Mouse (Mus musculus) bone marrow macrophage, adult 2 months (primary cell): ENCODE data around the gene Sertad1. TPM values are rescaled to one million over a fixed set of nuclear protein-coding genes. Genes with fewer than 3 reads are reported as not detected.

Experiments
- H3K27ac ChIP-seq: 2 replicates; pipeline ENCODE4 v1.5.1; 2012; ENCODE audit warnings: low read depth, low read length; ENCODE audit not compliant: insufficient read depth
- H3K4me1 ChIP-seq: 2 replicates; pipeline ENCODE4 v1.6.1; 2012; ENCODE audit warnings: low read length; ENCODE audit not compliant: control insufficient read depth, insufficient read depth
- H3K4me3 ChIP-seq: 2 replicates; pipeline ENCODE4 v1.5.1; 2012; ENCODE audit warnings: mild to moderate bottlenecking, low read length, moderate library complexity; ENCODE audit not compliant: insufficient read depth
- CTCF ChIP-seq: IDR thresholded peaks from 2 replicates; pipeline ENCODE4 v1.5.1; 2012; ENCODE audit warnings: low read depth, mild to moderate bottlenecking, low read length, moderate library complexity
- POLR2A ChIP-seq: IDR thresholded peaks from 2 replicates; pipeline ENCODE4 v1.6.1; 2012; ENCODE audit warnings: mild to moderate bottlenecking, low read depth, low read length, borderline replicate concordance
- polyA plus RNA-seq: library from polyadenylated mRNA; stranded (reverse); fragments of >200 nt; gene quantifications from 2 replicates; pipeline ENCODE4 v1.2.4, GENCODE M21; 2012; ENCODE audit not compliant: missing spikeins, insufficient read depth, insufficient read length

Sertad1 gene
- polyA plus RNA-seq, 1 experiment, result 22.1 TPM

DNA sequence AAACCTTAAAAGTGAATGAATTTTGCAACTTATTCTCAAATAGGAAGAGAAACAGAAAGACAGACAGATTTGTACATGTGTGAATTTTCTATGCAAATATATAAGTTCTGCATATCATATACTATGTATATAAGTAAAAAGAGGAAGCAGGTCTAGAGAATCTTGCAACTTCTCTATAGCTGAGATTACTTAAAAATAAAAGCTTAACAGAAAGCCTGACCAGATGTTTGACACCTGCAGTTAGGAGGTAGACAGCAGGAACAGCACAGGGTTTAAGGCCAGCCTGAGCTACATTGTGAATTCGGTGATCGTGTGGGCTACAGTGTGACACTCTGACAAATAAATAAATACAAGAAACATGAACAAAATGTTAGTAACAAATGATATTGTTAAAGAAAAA lies 35.4 kb upstream of the Sertad1 start:
- no peak for TF ChIP-seq CTCF
- no peak for TF ChIP-seq POLR2A
- peaks cover 41% of the 10 kb centered on the region for H3K4me1 ChIP-seq
- peak overlapping the region; percentile 54 for H3K27ac ChIP-seq
- no peak overlapping the region for H3K4me3 ChIP-seq

DNA sequence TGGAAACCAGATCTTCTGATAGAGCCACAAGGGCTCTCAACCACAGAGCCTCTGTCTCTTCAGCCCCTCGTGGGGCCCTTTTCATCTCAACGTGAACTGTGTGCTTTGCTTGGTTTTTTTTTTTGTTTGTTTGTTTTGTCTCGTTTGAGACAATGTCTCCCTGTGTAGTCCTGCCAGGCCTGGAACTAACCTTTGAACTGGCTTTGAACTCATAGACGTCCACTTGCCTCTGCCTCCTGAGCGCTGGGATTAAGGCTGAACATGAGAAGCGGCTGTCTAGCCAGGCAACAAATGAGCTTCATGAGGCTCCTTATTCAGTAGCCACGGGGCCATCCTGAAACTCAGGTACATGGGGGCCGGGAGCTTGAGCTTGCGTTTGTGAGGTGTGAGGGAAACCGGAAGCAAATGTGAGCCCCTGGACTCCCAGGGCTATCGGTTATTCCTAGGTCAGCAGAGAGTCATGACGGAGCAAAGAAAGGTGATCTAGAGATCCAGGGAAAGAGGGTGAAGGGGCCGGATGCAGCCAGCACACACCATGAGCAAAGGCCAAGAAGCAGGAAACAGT lies 34.4 kb upstream of the Sertad1 start:
- no peak overlapping the region for H3K4me3 ChIP-seq
- H3K27ac ChIP-seq, result no peak overlapping the region
- peaks cover 34% of the 10 kb centered on the region for H3K4me1 ChIP-seq
- TF ChIP-seq CTCF (no peak), POLR2A (no peak)

DNA sequence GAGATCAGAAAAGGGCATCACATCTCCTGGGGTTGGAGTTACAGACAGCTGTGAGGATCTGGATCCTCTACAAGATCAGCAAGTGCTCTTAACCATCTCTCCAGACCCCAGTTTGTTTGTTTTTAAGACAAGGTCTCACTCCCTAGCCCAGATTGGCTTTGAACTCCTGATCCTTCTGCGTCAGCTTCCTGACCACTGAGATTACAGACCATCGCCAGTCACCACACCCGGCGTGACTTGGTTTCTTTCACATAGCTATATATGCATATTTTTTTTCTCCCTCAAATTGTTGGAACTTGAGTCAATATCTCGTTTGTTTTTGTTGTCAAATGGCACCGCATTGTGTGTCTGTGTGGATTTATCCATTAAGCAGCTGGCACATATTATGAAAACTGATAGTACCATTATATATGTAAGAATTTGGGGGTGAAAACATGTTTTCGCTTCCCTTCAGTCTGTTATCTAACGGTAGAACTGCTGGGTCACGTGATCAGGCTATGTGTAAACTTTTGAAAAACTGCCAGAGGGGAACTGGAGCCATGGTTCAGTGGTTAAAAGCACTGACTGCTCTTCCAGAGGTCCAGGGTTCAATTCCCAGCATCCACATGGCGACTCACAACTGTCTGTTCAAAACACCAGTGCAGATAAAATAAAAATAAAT lies 32.1 kb upstream of the Sertad1 start:
- Histone ChIP-seq H3K4me1 (peaks cover 28% of the 10 kb centered on the region), H3K27ac (0 out of 2 replicates have a peak overlapping the region, but pooled peaks have one; percentile 2), H3K4me3 (no peak overlapping the region)
- TF ChIP-seq POLR2A, result no peak
- TF ChIP-seq CTCF, result no peak

DNA sequence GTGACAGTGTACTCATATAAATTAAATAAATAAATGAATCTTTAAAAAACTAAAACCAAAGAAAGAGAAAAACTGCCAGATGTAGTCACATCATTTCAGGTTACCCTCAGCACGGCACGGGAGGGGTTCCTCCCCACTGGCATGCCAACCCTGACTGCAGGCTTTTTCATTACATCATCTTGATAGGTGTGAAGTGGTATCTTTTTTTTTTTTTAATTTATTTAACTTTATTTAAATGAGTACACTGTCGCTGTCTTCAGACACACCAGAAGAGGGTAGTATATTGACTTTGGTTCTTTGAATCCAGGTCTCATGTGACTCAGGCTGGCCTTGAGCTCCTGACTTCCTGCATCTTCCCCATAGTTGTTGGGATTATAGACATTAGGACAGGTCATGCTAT lies 31.4 kb upstream of the Sertad1 start:
- H3K4me1 ChIP-seq, result peaks cover 23% of the 10 kb centered on the region
- no peak overlapping the region for H3K4me3 ChIP-seq
- TF ChIP-seq POLR2A, result no peak
- TF ChIP-seq CTCF, result no peak
- no peak overlapping the region for H3K27ac ChIP-seq

DNA sequence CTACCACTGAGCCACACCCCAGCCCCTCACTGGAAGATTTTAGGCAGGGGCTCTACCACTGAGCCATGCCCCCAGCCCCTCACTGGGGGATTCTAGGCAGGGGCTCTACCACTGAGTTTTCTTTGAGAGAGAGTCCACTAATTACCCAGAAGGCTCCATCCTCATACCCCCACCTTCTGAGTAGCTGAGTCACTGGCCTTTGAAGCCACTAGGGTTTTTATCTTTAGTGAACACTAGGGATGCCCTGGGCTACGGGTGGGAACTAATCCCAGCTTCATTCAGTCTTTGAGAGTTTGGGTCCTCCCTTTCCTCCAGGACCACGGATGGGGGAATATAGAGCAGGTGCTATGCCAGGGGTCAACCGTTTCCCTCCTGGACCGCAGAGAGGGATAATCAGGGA lies 28.1 kb upstream of the Sertad1 start:
- H3K27ac ChIP-seq, result no peak overlapping the region
- no peak for TF ChIP-seq CTCF
- no peak for TF ChIP-seq POLR2A
- H3K4me1 ChIP-seq, result peaks cover 7% of the 10 kb centered on the region
- no peak overlapping the region for H3K4me3 ChIP-seq

DNA sequence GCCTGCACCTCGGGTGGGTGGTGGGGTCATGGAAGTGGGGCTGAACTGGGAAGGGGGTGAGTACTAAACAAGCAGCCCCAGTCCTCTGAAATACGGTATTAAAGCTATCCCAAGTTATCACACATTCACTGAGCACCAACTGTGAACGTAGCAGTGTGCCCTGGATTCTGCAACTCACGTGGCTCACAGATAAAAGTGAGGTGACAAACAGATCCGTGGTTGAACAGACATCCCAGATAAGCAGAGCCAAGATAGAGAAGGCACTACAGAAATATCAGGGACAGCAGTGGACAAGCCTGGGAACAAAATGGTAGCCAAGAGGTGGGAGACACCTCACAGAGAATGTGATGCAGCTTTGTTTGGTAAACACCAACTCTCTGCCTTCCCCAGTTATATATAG lies 27.1 kb upstream of the Sertad1 start:
- H3K27ac ChIP-seq, result no peak overlapping the region
- TF ChIP-seq POLR2A (no peak), CTCF (no peak)
- H3K4me1 ChIP-seq, result peaks cover 7% of the 10 kb centered on the region
- no peak overlapping the region for H3K4me3 ChIP-seq

DNA sequence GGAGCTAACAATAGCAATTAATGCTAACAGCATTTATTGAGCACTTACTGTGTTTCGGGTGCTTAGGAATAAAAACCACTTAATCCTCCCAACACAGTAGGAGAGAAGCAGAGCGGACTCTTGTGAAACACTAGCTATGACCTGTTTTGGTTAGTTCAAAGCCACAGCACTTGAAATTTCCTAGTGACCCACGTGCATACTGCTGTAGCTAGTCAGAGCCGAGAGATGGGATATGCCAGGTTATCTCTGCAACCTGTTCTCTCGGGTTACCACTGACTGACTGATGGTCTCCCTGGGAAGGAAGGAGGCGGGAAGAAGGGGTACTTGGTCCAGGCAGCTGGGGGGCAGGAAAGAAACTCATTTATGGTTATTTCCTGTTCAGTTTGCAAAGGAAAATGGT lies 26.2 kb upstream of the Sertad1 start:
- Histone ChIP-seq H3K27ac (no peak overlapping the region), H3K4me3 (no peak overlapping the region), H3K4me1 (peaks cover 2% of the 10 kb centered on the region)
- TF ChIP-seq CTCF (no peak), POLR2A (no peak)

DNA sequence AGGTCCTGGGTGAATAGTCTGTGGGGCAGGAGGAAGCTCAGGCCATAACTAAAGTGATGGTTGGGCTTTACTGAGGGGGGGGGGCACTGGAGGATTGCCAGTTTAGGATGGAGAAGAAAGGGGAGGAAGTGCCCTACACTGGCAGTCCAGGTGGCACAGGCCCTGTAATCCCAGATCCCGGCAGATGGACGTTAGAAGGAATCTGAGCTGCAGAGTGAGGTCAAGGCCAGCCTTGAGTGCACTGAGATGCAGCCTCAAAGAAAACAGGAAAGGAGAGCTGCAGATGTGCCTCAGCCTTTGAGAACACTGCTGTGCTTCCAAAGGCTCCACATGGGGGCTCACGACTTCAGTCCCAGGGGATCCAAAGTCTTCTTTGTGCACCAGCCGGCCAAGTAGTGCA lies 19.1 kb upstream of the Sertad1 start:
- Histone ChIP-seq H3K4me1 (peaks cover 2% of the 10 kb centered on the region; the same call in 1 of the 2 replicates), H3K4me3 (no peak overlapping the region), H3K27ac (no peak overlapping the region)
- TF ChIP-seq POLR2A, result no peak
- TF ChIP-seq CTCF, result no peak

DNA sequence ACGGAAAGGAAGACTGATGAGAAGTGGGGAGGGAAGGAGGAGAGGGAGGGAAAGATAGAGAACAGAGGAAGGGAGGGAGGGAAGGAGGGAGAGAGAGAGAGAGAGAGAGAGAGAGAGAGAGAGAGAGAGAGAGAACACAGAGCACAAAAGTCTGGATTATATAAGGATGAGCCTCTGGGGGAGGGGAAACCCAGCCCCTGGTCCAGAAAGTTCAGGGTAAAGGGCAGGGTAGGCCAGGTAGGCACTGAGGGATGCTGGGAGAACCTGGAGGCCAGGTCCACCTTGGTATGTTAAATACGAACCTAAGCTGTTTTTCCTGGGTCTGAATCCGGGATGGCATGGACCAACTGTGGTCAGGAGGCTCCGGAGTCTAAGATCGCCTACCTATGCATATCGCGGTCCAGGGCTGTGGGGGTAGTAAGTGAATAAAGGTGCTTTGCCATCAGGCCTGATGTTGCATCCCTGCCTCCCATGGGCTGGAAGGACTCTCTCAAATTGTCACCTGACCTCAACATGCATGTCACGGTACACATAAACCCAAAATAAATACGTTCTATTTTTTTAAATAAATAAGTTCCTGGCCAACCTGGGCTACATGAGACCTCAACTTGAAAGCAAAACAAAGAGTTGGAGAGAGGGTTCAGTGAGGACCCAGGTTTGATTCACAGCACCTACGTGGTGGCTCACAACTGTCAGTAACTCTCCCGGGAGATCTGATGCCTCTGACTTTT lies 15.2 kb upstream of the Sertad1 start:
- TF ChIP-seq POLR2A (no peak), CTCF (no peak)
- H3K4me1 ChIP-seq, result peaks cover 10% of the 10 kb centered on the region
- H3K27ac ChIP-seq, result no peak overlapping the region
- H3K4me3 ChIP-seq, result no peak overlapping the region

DNA sequence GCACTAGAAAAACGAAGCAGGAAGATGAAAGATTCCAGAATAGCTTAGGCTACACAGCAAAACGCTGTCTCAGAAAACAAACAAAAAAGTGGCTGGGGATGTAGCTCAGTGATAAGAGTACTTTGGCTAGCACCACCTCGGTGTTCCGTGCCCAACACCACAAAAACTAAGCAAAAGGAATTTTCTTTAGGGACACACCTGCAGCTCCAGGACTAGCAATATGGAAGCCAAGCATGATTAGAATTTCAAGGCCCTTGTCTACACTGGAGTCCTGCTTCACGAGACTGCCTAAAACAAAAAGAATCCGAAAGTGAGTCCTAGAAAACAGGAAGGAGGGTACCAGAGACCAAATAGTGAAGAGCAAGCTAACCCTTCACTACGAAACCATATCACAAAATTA lies 14.1 kb upstream of the Sertad1 start:
- peaks cover 10% of the 10 kb centered on the region for H3K4me1 ChIP-seq
- no peak for TF ChIP-seq CTCF
- peak overlapping the region; percentile 87 for H3K4me3 ChIP-seq
- peak overlapping the region; percentile 77 for H3K27ac ChIP-seq
